Mouse (Mus musculus): ENCODE data around the gene Ywhah.

Gene Ywhah

GRCm38 (mm10) chr5:33018561-33019425 lies at the start of gene Ywhah:
Gene Ywhah (plus strand): TSS chr5:33018816.
- peak; percentile 97 for DNase-seq (ENCODE audit: low spot score)

GRCm38 (mm10) chr5:32976541-32976940 lies 42.1 kb upstream of the Ywhah start:
- no peak for DNase-seq (ENCODE audit: low spot score)

- DNase-seq (ENCODE audit: low spot score): no peak
Observed at GRCm38 (mm10) chr5:32977179-32977578, 41.4 kb upstream of the Ywhah start.

- DNase-seq (ENCODE audit: low spot score): no peak
Observed at GRCm38 (mm10) chr5:32985379-32985778, 33.2 kb upstream of the Ywhah start.

GRCm38 (mm10) chr5:32987873-32988272 lies 30.7 kb upstream of the Ywhah start:
- no peak for DNase-seq (ENCODE audit: low spot score)

- DNase-seq (ENCODE audit: low spot score): peak; percentile 72
Observed at GRCm38 (mm10) chr5:32989959-32990640, 28.5 kb upstream of the Ywhah start.

GRCm38 (mm10) chr5:32991152-32991551 lies 27.5 kb upstream of the Ywhah start:
- no peak for DNase-seq (ENCODE audit: low spot score)

GRCm38 (mm10) chr5:32994471-32994870 lies 24.1 kb upstream of the Ywhah start:
- no peak for DNase-seq (ENCODE audit: low spot score)

GRCm38 (mm10) chr5:32995756-32996155 lies 22.9 kb upstream of the Ywhah start:
- DNase-seq (ENCODE audit: low spot score): no peak

GRCm38 (mm10) chr5:32996560-32996959 lies 22.1 kb upstream of the Ywhah start:
- DNase-seq (ENCODE audit: low spot score): no peak

GRCm38 (mm10) chr5:32997686-32998085 lies 20.9 kb upstream of the Ywhah start:
- DNase-seq (ENCODE audit: low spot score): no peak

GRCm38 (mm10) chr5:32998783-32999182 lies 19.8 kb upstream of the Ywhah start:
- no peak for DNase-seq (ENCODE audit: low spot score)

- DNase-seq (ENCODE audit: low spot score): peak; percentile 78
Observed at GRCm38 (mm10) chr5:33001111-33001510, 17.5 kb upstream of the Ywhah start.

GRCm38 (mm10) chr5:33002781-33003180 lies 15.8 kb upstream of the Ywhah start:
- DNase-seq (ENCODE audit: low spot score): no peak

- DNase-seq (ENCODE audit: low spot score): no peak
Observed at GRCm38 (mm10) chr5:33003500-33003899, 15.1 kb upstream of the Ywhah start.

GRCm38 (mm10) chr5:33004110-33004509 lies 14.5 kb upstream of the Ywhah start:
- DNase-seq (ENCODE audit: low spot score): no peak

GRCm38 (mm10) chr5:33005442-33006145 lies 13.0 kb upstream of the Ywhah start:
- DNase-seq (ENCODE audit: low spot score): peak; percentile 59

- DNase-seq (ENCODE audit: low spot score): peak; percentile 76
Observed at GRCm38 (mm10) chr5:33006670-33007069, 11.9 kb upstream of the Ywhah start.

GRCm38 (mm10) chr5:33007371-33007770 lies 11.2 kb upstream of the Ywhah start:
- DNase-seq (ENCODE audit: low spot score): no peak

GRCm38 (mm10) chr5:33009301-33009700 lies 9.3 kb upstream of the Ywhah start:
- no peak for DNase-seq (ENCODE audit: low spot score)

GRCm38 (mm10) chr5:33009818-33010812 lies 8.5 kb upstream of the Ywhah start:
- DNase-seq (ENCODE audit: low spot score): no peak

All from left cerebral cortex, adult 11 months (tissue).